Comparison of ENCODE assay signal across 8 mouse cellular contexts in the genomic region with DNA sequence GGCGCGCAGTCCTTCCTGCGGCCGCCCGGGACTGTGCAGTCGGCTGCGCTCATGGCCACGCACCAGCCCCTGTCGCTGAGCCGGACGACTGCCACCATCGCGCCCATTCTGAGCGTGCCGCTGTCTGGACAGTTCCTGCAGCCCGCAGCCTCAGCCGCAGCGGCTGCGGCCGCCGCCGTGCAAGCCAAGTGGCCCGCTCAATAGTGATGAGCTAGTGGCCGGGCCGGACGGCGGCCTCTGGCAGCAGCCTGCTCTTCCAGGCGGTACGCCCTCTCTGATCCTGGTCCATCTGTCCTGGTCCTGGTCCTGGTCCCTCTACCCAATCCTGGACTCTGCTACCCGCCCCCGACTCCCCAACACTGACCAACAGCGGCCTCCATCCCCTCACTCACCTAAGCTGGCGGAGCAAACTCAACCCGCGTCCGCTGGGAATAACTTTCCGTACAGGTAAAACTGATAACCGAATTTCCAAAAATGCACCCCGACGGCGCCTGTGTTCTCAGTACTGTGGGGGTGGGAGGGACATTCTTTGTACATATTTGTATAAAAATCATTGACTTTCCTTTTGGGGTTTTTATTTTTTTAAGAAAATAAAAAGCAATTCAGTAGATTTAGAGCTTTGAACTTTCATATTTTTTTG. TPM values are rescaled to one million over a fixed set of nuclear protein-coding genes. Genes with fewer than 3 reads are reported as not detected.
A peak's percentile ranks its signal among the peaks of the same experiment; 100 is the strongest.
DNase-seq lines count a peak whose midpoint lies in the region; ATAC-seq lines count a peak whose summit lies in the region.

No protein-coding gene starts in this region.

- ATAC-seq in heart, embryonic 13.5 days (ENCODE audit: extremely low read depth, insufficient number of reproducible peaks, low FRiP score, low TSS enrichment), result no peak
- ATAC-seq in liver, embryonic 12.5 days, result no peak
- no peak; the same call in 1 of the 2 replicates for ATAC-seq in megakaryocyte-erythroid progenitor cell, adult 5-6 weeks (replicated peaks; ENCODE audit: low FRiP score, low TSS enrichment, poor library complexity, severe bottlenecking)

- peaks cover 98% of the 10 kb centered on the region for H3K27me3 ChIP-seq in heart, embryonic 13.5 days (replicated peaks)
- H3K27me3 ChIP-seq in liver, embryonic 12.5 days (replicated peaks), result peaks cover 98% of the 10 kb centered on the region

- no peaks in the 10 kb centered on the region for H3K36me3 ChIP-seq in heart, embryonic 13.5 days
- H3K36me3 ChIP-seq in liver, embryonic 12.5 days, result no peaks in the 10 kb centered on the region

- WGBS in heart, embryonic 13.5 days, result 1% methylated on average over 30 of the region's 41 CpGs
- WGBS in liver, embryonic 12.5 days (ENCODE audit: insufficient replicate concordance), result 3% methylated on average over 38 of the region's 41 CpGs

- no peaks in the 10 kb centered on the region for H3K9me3 ChIP-seq in heart, embryonic 13.5 days
- H3K9me3 ChIP-seq in liver, embryonic 12.5 days (replicated peaks), result no peaks in the 10 kb centered on the region

- peak overlapping the region; percentile 65 for H3K4me2 ChIP-seq in heart, embryonic 13.5 days
- peak overlapping the region; percentile 52 for H3K4me2 ChIP-seq in liver, embryonic 12.5 days

- H3K4me3 ChIP-seq in heart, embryonic 13.5 days, result peak overlapping the region; percentile 47
- H3K4me3 ChIP-seq in liver, embryonic 12.5 days, result peak overlapping the region; percentile 33

- no peak overlapping the region for H3K27ac ChIP-seq in heart, embryonic 13.5 days (replicated peaks)
- no peak overlapping the region for H3K27ac ChIP-seq in liver, embryonic 12.5 days

- H3K9ac ChIP-seq in heart, embryonic 13.5 days, result no peak overlapping the region
- no peak overlapping the region for H3K9ac ChIP-seq in liver, embryonic 12.5 days

- peak; percentile 14 for DNase-seq in cerebellum, adult 8-10 months
- no peak for DNase-seq in cerebellum, adult 9-11 months
- DNase-seq in ZHBTc4 (ENCODE audit: low read depth, low spot score), result peak; percentile 67
- DNase-seq in natural killer cell, adult 2 months (ENCODE audit: low spot score in 2 of 2), result no peak
- DNase-seq in frontal cortex, postnatal 25 days (ENCODE audit: low spot score in 2 of 2), result no peak

- H3K4me1 ChIP-seq in heart, embryonic 13.5 days, result peaks cover 41% of the 10 kb centered on the region
- H3K4me1 ChIP-seq in liver, embryonic 12.5 days, result peaks cover 18% of the 10 kb centered on the region

RNA-seq across cellular contexts. Expression of a gene that starts 1.9 kb away (rescaled TPM):
- polyA plus RNA-seq in heart, embryonic 13.5 days (2015; fragmentation: Nextera tagmentation; extraction: Ambion mirVana), result not detected in 2 replicates
- polyA plus RNA-seq in liver, embryonic 12.5 days (2016; fragmentation: Nextera tagmentation; extraction: Ambion mirVana), result 0.10 TPM in 1 of 2 replicates, not detected in the other
- not detected in 2 replicates for total RNA-seq in megakaryocyte-erythroid progenitor cell, adult 5-6 weeks (2014; fragmentation: Nextera tagmentation)
- total RNA-seq in megakaryocyte-erythroid progenitor cell, adult 5-6 weeks (2017), result not detected in 2 replicates

RNA-seq across cellular contexts. Expression of a gene that starts 57.5 kb away (rescaled TPM):
- 8.7 and 9.3 TPM in 2 replicates for polyA plus RNA-seq in heart, embryonic 13.5 days (2015; fragmentation: Nextera tagmentation; extraction: Ambion mirVana)
- 19.5 and 20.7 TPM in 2 replicates for polyA plus RNA-seq in liver, embryonic 12.5 days (2016; fragmentation: Nextera tagmentation; extraction: Ambion mirVana)
- total RNA-seq in megakaryocyte-erythroid progenitor cell, adult 5-6 weeks (2014; fragmentation: Nextera tagmentation), result 13.7 and 26.6 TPM in 2 replicates
- total RNA-seq in megakaryocyte-erythroid progenitor cell, adult 5-6 weeks (2017), result 15.4 and 18.5 TPM in 2 replicates

Comparison
In these comparisons a context has a peak if more than half of its experiments do, and no peak if none do; other contexts are left out.
1. DNase-seq: peak in cerebellum, adult 8-10 months (single experiment) and ZHBTc4 (single experiment); none in cerebellum, adult 9-11 months (single experiment), natural killer cell, adult 2 months (0 of 2) and frontal cortex, postnatal 25 days (0 of 2).